ENCODE assay signal across 9 mouse cellular contexts in genomic region chr1:132200562-132201510, GRCm38 (mm10). TPM values are rescaled to one million over a fixed set of nuclear protein-coding genes. Genes with fewer than 3 reads are reported as not detected.
A peak's percentile ranks its signal among the peaks of the same experiment; 100 is the strongest.
DNase-seq lines count a peak whose midpoint lies in the region; ATAC-seq and TF ChIP-seq lines count a peak whose summit lies in the region.
"Had no signal": no experiment of that assay in that cellular context is flagged by ENCODE, and none has a peak within 500 bp of the region (broad histone marks: within the 10 kb centered on the region; RNA-seq: fewer than 3 reads in every experiment).

No protein-coding gene starts in this region.

- no peak overlapping the region for H3K9ac ChIP-seq in liver, postnatal 0 days (replicated peaks)
- no peak overlapping the region for H3K9ac ChIP-seq in liver, embryonic 11.5 days (ENCODE audit: low read depth, low read length)
- H3K9ac ChIP-seq in stomach, embryonic 14.5 days (replicated peaks; ENCODE audit: low read depth, low read length), result no peak overlapping the region

- DNase-seq in liver, result peak; percentile 15
- no peak for DNase-seq in liver, postnatal 0 days
- DNase-seq in cerebellum, postnatal 36 days, result peak; percentile 80 to 84
- peak; percentile 65 for DNase-seq in hindbrain, embryonic 10.5 days (ENCODE audit: low spot score)
- peak; percentile 30 for DNase-seq in liver, embryonic 11.5 days (ENCODE audit: low spot score)
- DNase-seq in adrenal gland, postnatal 36 days, result no peak
- no peak for DNase-seq in adrenal gland, adult 2 months

- 34% methylated on average over 11 of the region's 11 CpGs for WGBS in liver, postnatal 0 days (ENCODE audit: insufficient replicate concordance)
- 7% methylated on average over 11 of the region's 11 CpGs for WGBS in hindbrain, embryonic 10.5 days
- 29% methylated on average over 11 of the region's 11 CpGs for WGBS in liver, embryonic 11.5 days
- WGBS in stomach, embryonic 14.5 days, result 12% methylated on average over 11 of the region's 11 CpGs

- H3K9me3 ChIP-seq in liver, postnatal 0 days (ENCODE audit: low read length), result no peaks in the 10 kb centered on the region
- no peaks in the 10 kb centered on the region for H3K9me3 ChIP-seq in hindbrain, embryonic 10.5 days
- H3K9me3 ChIP-seq in liver, embryonic 11.5 days (ENCODE audit: control insufficient read depth, low read length), result no peaks in the 10 kb centered on the region
- H3K9me3 ChIP-seq in stomach, embryonic 14.5 days (ENCODE audit: control insufficient read depth, low read depth, low read length), result no peaks in the 10 kb centered on the region

- no peak for TF ChIP-seq CTCF in liver, postnatal 0 days (IDR thresholded peaks at IDR 0.05; ENCODE audit: low read depth)

- no peak overlapping the region for H3K4me2 ChIP-seq in liver, postnatal 0 days (ENCODE audit: low read depth, low read length)
- H3K4me2 ChIP-seq in liver, embryonic 11.5 days, result peak overlapping the region; percentile 28
- H3K4me2 ChIP-seq in stomach, embryonic 14.5 days (replicated peaks; ENCODE audit: low read depth, low read length), result peak overlapping the region; percentile 2

- no peak for TF ChIP-seq EP300 in liver, postnatal 0 days (IDR thresholded peaks at IDR 0.05; ENCODE audit: low read depth)

- peaks cover 56% of the 10 kb centered on the region for H3K27me3 ChIP-seq in liver, postnatal 0 days (ENCODE audit: insufficient read depth, low read length)
- H3K27me3 ChIP-seq in hindbrain, embryonic 10.5 days (ENCODE audit: insufficient read depth, poor library complexity, severe bottlenecking), result peaks cover 35% of the 10 kb centered on the region
- peaks cover 56% of the 10 kb centered on the region for H3K27me3 ChIP-seq in liver, embryonic 11.5 days (replicated peaks; ENCODE audit: control insufficient read depth, insufficient read depth, low read length)
- 0 out of 2 replicates have a peak, but pooled peaks cover 2% of the 10 kb centered on the region for H3K27me3 ChIP-seq in stomach, embryonic 14.5 days (ENCODE audit: control insufficient read depth, insufficient read depth, low read length)

- H3K4me1 ChIP-seq in liver, postnatal 0 days (ENCODE audit: insufficient read depth), result no peaks in the 10 kb centered on the region
- peaks cover 89% of the 10 kb centered on the region for H3K4me1 ChIP-seq in hindbrain, embryonic 10.5 days (replicated peaks)
- no peaks in the 10 kb centered on the region for H3K4me1 ChIP-seq in liver, embryonic 11.5 days (replicated peaks; ENCODE audit: control insufficient read depth, insufficient read depth, low read length)
- H3K4me1 ChIP-seq in stomach, embryonic 14.5 days (ENCODE audit: control insufficient read depth, insufficient read depth, low read length), result peaks cover 8% of the 10 kb centered on the region; the same call in 1 of the 2 replicates

- no peak overlapping the region for H3K27ac ChIP-seq in liver, postnatal 0 days (ENCODE audit: low read depth)
- H3K27ac ChIP-seq in hindbrain, embryonic 10.5 days, result peak overlapping the region; percentile 81
- no peak overlapping the region for H3K27ac ChIP-seq in liver, embryonic 11.5 days (ENCODE audit: low read depth, low read length)
- H3K27ac ChIP-seq in stomach, embryonic 14.5 days (ENCODE audit: low read length), result peak overlapping the region; percentile 48; the same call in 1 of the 2 replicates

- no peaks in the 10 kb centered on the region for H3K36me3 ChIP-seq in liver, postnatal 0 days (replicated peaks; ENCODE audit: insufficient read depth, low read length)
- peaks cover 6% of the 10 kb centered on the region for H3K36me3 ChIP-seq in hindbrain, embryonic 10.5 days
- no peaks in the 10 kb centered on the region for H3K36me3 ChIP-seq in liver, embryonic 11.5 days (ENCODE audit: control insufficient read depth, insufficient read depth, low read length)
- H3K36me3 ChIP-seq in stomach, embryonic 14.5 days (ENCODE audit: control insufficient read depth, insufficient read depth, low read length), result no peaks in the 10 kb centered on the region

- no peak overlapping the region for H3K4me3 ChIP-seq in liver, postnatal 0 days (ENCODE audit: low read depth, low read length)
- H3K4me3 ChIP-seq in hindbrain, embryonic 10.5 days, result peak overlapping the region; percentile 36
- H3K4me3 ChIP-seq in liver, embryonic 11.5 days (ENCODE audit: low read depth, low read length), result no peak overlapping the region
- no peak overlapping the region for H3K4me3 ChIP-seq in stomach, embryonic 14.5 days (ENCODE audit: low read depth, low read length)

- ATAC-seq in liver, postnatal 0 days, result no peak
- no peak for ATAC-seq in liver, embryonic 11.5 days (replicated peaks; ENCODE audit: low FRiP score)
- ATAC-seq in stomach, embryonic 14.5 days (ENCODE audit: insufficient number of reproducible peaks, insufficient read depth, low FRiP score, low read depth), result peak; percentile 85

RNA-seq across cellular contexts. Expression of gene AC124108.1, which starts 9.6 kb away (rescaled TPM):
- not detected in 2 replicates for polyA plus RNA-seq in liver, postnatal 0 days (2015; fragmentation: Nextera tagmentation; extraction: Ambion mirVana)
- 1.6 and 2.8 TPM in 2 replicates for polyA plus RNA-seq in hindbrain, embryonic 10.5 days (2016; fragmentation: Nextera tagmentation; extraction: Ambion mirVana)
- polyA plus RNA-seq in liver, embryonic 11.5 days (2014; fragmentation: Nextera tagmentation; extraction: Ambion mirVana), result 0.04 and 0.08 TPM in 2 replicates
- polyA plus RNA-seq in stomach, embryonic 14.5 days (2014; fragmentation: Nextera tagmentation; extraction: Ambion mirVana), result 0.06 and 0.27 TPM in 2 replicates
- under 1 TPM in 1 of 2 experiments, not detected in 1; 0.07 TPM for total RNA-seq in adrenal gland, postnatal 36 days (2021)
- under 1 TPM; 0.10 to 0.12 TPM for total RNA-seq in adrenal gland, adult 2 months (2021)
- 0.03 and 0.09 TPM in 2 replicates for polyA plus RNA-seq in adrenal gland, adult 2 months (2012; rRNA removed)
- polyA plus RNA-seq: liver, embryonic 16.5 days had no signal

RNA-seq across cellular contexts. Expression of gene Lemd1, which starts 9.6 kb away (rescaled TPM):
- polyA plus RNA-seq in liver, postnatal 0 days (2015; fragmentation: Nextera tagmentation; extraction: Ambion mirVana), result not detected in 2 replicates
- 2.6 and 7.7 TPM in 2 replicates for polyA plus RNA-seq in hindbrain, embryonic 10.5 days (2016; fragmentation: Nextera tagmentation; extraction: Ambion mirVana)
- polyA plus RNA-seq in liver, embryonic 11.5 days (2014; fragmentation: Nextera tagmentation; extraction: Ambion mirVana), result 0.27 TPM in 1 of 2 replicates, not detected in the other
- polyA plus RNA-seq in stomach, embryonic 14.5 days (2014; fragmentation: Nextera tagmentation; extraction: Ambion mirVana), result 0.27 TPM in 1 of 2 replicates, not detected in the other
- under 1 TPM; 0.33 TPM for total RNA-seq in adrenal gland, postnatal 36 days (2021)
- total RNA-seq in adrenal gland, adult 2 months (2021), result under 1 TPM in 1 of 2 experiments, not detected in 1; 0.41 TPM
- 0.19 and 0.20 TPM in 2 replicates for polyA plus RNA-seq in adrenal gland, adult 2 months (2012; rRNA removed)
- polyA plus RNA-seq: liver, embryonic 16.5 days had no signal

RNA-seq across cellular contexts. Expression of gene Gm10188, which starts 28.7 kb away (rescaled TPM):
- polyA plus RNA-seq in liver, postnatal 0 days (2015; fragmentation: Nextera tagmentation; extraction: Ambion mirVana), result not detected in 2 replicates
- polyA plus RNA-seq in hindbrain, embryonic 10.5 days (2016; fragmentation: Nextera tagmentation; extraction: Ambion mirVana), result 0.24 and 0.31 TPM in 2 replicates
- not detected in 2 replicates for polyA plus RNA-seq in liver, embryonic 11.5 days (2014; fragmentation: Nextera tagmentation; extraction: Ambion mirVana)
- polyA plus RNA-seq in stomach, embryonic 14.5 days (2014; fragmentation: Nextera tagmentation; extraction: Ambion mirVana), result not detected in 2 replicates
- not detected for total RNA-seq in adrenal gland, postnatal 36 days (2021)
- not detected for total RNA-seq in adrenal gland, adult 2 months (2021)
- polyA plus RNA-seq in adrenal gland, adult 2 months (2012; rRNA removed), result not detected in 2 replicates
- polyA plus RNA-seq: liver, embryonic 16.5 days had no signal

Comparison
In these comparisons a context has a peak if more than half of its experiments do, and no peak if none do; other contexts are left out.
1. DNase-seq: peak in liver (single experiment), cerebellum, postnatal 36 days (2 of 2), hindbrain, embryonic 10.5 days (single experiment) and liver, embryonic 11.5 days (single experiment); none in liver, postnatal 0 days (single experiment), adrenal gland, postnatal 36 days (0 of 2) and adrenal gland, adult 2 months (single experiment).
2. H3K27ac ChIP-seq: peak in hindbrain, embryonic 10.5 days (single experiment) and stomach, embryonic 14.5 days (single experiment); none in liver, postnatal 0 days (single experiment) and liver, embryonic 11.5 days (single experiment).